Mouse (Mus musculus) embryonic stem cell, embryonic (primary cell): Measurements from ENCODE around the gene Zc2hc1c.

Source experiments
- CTCF ChIA-PET, 4 experiments: fragments of 300-600 bp in 2 of 4; fragments of 350-600 bp in 2 of 4; sonication (Branson Sonifier 250); formaldehyde crosslinking; loops; one replicate each; lab custom pipeline; 2022; ENCODE audit warnings: inconsistent platforms in 2 of 4; lab: Charles Lee
- POLR2A ChIA-PET, 4 experiments: fragments of 300-600 bp in 2 of 4; fragments of 350-600 bp in 2 of 4; sonication (Branson Sonifier 250); formaldehyde crosslinking; loops; one replicate each; lab custom pipeline; 2022; ENCODE audit warnings: antibody characterized with exemption in 4 of 4, inconsistent platforms in 1 of 4; lab: Charles Lee

Zc2hc1c gene

DNA sequence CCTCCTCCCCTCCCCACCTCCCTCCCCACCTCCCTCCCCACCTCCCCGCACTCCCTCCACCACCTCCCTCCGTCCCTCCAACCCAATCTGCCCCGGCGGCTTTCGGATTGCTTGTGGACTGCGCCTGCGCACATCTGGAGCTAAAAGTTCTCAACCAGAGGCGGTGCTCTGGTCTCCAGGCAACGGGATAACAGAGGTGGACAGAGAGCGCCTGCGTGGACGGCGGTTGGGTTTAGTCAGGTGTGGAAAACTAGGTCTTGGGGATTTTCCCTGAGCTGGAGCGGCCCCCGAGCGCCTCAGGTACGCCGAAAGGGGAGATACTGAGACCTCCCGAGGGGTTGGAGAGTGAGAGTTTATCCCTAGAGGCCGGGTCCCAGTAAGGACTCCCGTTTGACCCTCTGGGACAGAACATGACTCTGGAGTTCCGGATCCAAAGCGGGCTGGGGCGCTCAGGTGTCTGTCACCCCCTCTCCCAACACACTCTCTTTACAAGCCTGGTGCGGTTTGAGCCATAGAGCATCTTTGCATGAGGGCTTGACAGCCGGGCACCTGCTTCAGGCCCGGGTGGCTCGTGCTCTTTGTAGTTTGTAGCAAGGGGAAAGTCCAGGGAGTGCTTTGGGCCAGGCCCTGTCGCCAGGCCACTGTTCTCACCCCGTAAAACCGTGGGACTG is at the start of gene Zc2hc1c:
Gene Zc2hc1c, plus strand, starts transcription at position 106 of the 671 bp plus-strand sequence.
- ChIA-PET CTCF (interaction anchor here (0.6 to 5.3 kb wide), 27 partner anchors 8 to 1490 kb away, joined by 3 to 47 read pairs (median 5); partner anchors contain the start of genes Mlh3 (in 2 of the 4), Eif2b2 (in 1 of the 4) and Rps6kl1 (in 1 of the 4)), POLR2A (interaction anchor here (0.5 to 5.1 kb wide), 61 partner anchors 8 to 1707 kb away, joined by 3 to 56 read pairs (median 4); partner anchors contain the start of genes Mlh3 (in 3 of the 4), Rps6kl1 (in 2 of the 4) and Fos (in 1 of the 4))

DNA sequence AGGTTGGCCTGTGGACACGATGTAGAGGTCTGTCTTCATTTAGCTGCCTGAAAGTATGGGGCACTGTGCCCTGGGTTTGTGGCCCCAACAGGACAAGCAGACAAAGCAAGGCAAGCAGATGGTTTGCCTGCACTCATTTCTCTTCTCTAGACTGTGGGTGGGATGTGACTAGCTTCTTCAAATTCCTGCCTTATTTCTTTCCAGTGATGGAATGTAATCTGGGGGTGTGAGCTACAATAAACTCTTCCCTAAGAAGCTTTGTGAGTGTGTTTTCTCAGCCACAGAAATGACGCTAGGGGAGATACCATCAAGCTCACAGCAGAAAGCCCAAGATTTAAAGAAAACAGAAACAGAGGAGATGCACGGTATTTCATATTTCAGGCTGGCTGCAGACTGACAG is 36.3 kb upstream of the Zc2hc1c start:
- ChIA-PET CTCF (interaction anchor here in 1 of 4 experiments (0.8 kb wide), 1 partner anchor 468 kb away, joined by 3 read pairs; no protein-coding TSS in a partner anchor), POLR2A (interaction anchor here in 3 of 4 experiments (0.7 to 2.2 kb wide), 6 partner anchors 9 to 519 kb away, joined by 3 to 8 read pairs (median 4); no protein-coding TSS in a partner anchor)

DNA sequence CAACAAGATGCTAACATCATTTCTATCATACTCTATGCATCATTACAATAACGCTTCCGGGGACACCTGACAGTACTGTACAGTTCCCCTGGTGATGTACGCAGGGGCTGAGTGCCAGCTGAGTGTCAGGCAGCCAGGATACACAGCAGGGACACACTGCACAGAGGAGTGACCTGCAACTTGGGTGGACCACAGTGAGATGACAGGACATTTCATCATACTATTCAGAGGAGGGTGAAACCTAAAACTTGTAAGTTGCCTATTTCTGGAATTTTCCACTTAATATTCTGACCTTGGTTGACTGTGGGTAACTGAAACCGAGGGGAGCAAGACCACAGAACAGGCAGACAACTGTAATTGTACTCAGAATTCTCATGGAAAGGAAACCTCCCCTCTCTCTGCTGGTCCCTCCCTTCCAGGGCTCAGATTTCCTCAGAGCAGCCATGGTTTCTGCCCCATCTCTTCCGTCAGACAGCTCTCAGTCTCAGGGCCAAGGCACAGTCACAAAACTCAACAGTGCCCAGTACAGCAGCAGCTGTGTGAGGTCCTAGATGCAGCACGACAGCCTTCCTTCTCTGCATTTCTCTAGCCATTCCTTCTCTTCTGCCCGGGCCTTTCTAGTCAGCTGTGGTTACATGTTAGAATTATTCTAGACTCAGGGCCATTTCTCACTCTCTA is 32.2 kb upstream of the Zc2hc1c start:
- POLR2A ChIA-PET: interaction anchor here in 3 of 4 experiments (0.6 to 2.3 kb wide), 5 partner anchors 13 to 74 kb away, joined by 3 to 7 read pairs (median 3); no protein-coding TSS in a partner anchor
- CTCF ChIA-PET: interaction anchor here in 2 of 4 experiments (0.5 to 1.3 kb wide), 2 partner anchors 49 to 1527 kb away, joined by 4 to 13 read pairs; no protein-coding TSS in a partner anchor

DNA sequence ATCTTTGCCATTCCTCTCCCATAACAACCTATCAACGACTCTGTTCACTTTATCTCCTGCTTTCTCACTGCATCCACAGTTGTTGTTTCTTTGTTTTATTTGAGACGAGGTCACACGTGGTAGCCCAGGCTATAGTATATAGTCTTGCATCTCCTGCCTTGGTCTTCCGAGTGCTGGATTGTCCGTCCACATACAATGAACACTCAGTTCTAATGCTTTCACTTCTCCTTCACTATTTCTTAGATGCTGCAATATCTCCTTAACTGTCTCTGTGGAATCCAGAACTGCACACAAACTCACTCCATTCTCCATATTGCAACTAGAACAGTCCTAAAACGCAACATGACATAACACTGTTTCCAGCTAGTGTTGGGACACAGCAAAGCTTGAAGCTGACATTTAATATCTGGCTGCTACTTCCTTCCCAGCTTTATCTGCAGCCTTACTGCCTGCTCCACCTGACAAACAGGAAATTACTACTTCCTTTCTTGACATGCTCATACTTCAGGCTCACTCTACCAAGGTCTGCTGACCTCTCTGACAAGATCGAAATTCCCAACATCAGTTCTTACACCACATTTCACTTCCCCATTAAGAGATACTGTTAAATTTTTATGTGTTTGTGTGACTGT is 31.3 kb upstream of the Zc2hc1c start:
- POLR2A ChIA-PET: interaction anchor here in 1 of 4 experiments (0.6 to 1.5 kb wide), 2 partner anchors 12 to 75 kb away, joined by 3 to 4 read pairs; no protein-coding TSS in a partner anchor

DNA sequence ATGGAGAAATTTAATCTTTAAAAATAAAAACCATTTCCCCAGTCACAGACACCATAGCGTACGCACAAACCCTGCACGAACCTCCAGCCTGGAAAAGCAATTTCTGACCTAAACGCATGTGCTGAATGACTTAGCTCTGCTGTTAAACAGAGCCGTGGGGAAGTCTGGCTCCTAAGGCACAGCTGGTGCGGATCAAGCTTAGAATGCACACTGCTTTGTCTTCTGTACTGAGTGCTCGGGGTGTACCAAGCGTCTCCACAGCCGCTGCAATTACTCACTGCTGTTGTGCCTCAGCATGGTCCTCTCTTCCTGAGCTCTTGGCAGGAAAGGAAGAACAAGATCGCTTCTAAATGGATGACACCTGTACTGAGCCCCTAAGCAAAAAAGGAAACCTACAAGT is 25.9 kb upstream of the Zc2hc1c start:
- POLR2A ChIA-PET: interaction anchor here in 3 of 4 experiments (0.7 to 1.6 kb wide), 14 partner anchors 8 to 112 kb away, joined by 3 to 6 read pairs (median 3); partner anchors contain the start of genes Mlh3 (in 2 of the 3) and Eif2b2 (in 1 of the 3)
- CTCF ChIA-PET: interaction anchor here in 1 of 4 experiments (1.4 kb wide), 1 partner anchor 18 kb away, joined by 3 read pairs; no protein-coding TSS in a partner anchor

More for the DNA sequence above, 31.3 kb upstream of the Zc2hc1c start:
- CTCF ChIA-PET: no interaction called here

DNA sequence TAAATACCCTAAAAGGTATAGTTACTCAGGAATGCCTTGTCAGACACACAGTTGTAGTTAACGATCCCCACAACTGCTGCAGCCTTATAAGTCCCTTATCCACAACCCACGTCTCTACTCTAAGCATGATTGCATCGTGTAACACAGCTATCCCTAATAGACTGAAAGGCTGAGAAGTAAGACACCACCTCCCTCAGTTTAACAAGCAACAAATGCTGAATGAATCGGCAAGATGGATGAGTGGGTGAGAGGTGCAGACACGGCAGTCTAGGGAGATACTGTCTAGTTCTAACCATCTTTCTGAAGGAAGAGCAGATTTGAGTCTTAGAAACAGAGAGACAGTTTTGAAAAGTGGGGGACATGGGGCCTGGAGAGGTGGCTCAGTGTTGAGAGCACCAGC is 25.2 kb upstream of the Zc2hc1c start:
- ChIA-PET CTCF (interaction anchor here in 1 of 4 experiments (0.9 kb wide), 1 partner anchor 42 kb away, joined by 3 read pairs; no protein-coding TSS in a partner anchor), POLR2A (interaction anchor here in 2 of 4 experiments (1.1 to 1.9 kb wide), 9 partner anchors 10 to 86 kb away, joined by 3 to 6 read pairs (median 3); no protein-coding TSS in a partner anchor)

DNA sequence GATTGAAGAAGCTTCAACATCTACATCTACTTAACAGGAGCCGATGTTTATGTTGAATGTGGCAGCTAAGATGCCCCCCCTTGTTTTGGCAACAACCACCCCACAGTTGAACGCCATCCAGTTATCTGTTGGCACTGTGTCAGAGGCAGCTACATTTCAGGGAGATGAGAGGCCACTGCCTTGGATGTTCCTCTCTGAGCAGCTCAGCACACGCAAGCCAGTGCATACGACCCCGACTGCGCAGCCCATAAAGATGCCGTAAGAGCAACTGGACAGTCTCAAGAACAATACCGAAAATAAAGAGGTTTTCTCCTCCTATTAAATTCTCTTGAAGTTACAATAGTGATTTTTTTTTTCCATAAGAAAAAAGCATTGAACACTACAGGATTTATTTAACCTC is 23.9 kb upstream of the Zc2hc1c start:
- ChIA-PET CTCF (no interaction called here), POLR2A (interaction anchor here in 3 of 4 experiments (0.5 to 2.7 kb wide), 11 partner anchors 10 to 74 kb away, joined by 3 to 8 read pairs (median 4); partner anchors contain the start of genes Acyp1 (in 1 of the 3), Eif2b2 (in 1 of the 3) and Zc2hc1c (in 1 of the 3))

DNA sequence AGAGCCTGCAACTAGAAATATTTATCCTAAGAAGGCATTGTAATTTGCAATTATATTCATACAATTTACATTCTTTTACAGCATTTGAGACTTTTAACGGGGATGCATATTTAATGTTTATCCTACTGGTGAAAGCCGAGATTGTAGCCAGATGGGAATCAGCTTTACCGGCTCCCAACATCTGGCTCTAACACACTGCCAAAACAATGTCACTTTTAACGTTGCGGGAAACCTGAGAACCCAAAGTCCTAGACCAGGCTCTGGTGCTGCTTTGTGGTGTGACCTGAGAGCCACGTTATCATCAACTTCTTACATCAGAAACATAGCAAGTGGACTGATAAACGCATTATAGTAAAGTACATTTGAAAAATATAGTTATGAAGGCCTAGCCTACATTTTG is 23.5 kb upstream of the Zc2hc1c start:
- CTCF ChIA-PET: interaction anchor here in 2 of 4 experiments (0.5 to 0.6 kb wide), 2 partner anchors 116 to 541 kb away, joined by 4 read pairs; no protein-coding TSS in a partner anchor
- POLR2A ChIA-PET: interaction anchor here in 3 of 4 experiments (0.6 to 2.7 kb wide), 8 partner anchors 9 to 335 kb away, joined by 3 to 8 read pairs (median 4); partner anchors contain the start of genes Acyp1 (in 1 of the 3) and Zc2hc1c (in 1 of the 3)

DNA sequence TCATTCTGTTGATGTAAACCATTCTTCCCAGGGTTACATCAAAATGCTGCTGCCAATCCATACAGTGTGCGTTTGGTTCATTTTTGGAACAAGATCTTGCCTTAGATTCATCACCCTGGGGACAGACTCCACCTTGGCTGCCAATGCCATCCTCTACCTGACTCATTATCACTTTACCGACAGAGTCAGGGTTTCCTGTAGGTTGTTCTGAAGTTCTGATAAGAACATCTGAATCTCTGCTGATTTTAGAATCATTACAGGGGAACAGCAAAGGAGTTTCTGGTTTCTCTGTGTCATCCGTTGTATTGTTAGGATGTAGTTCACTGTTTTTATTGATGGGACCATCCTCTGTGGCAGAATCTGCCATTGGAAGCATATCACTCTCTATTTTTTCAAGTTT is 22.1 kb upstream of the Zc2hc1c start:
- POLR2A ChIA-PET: interaction anchor here in 1 of 4 experiments (1.2 to 2.7 kb wide), 2 partner anchors 8 to 14 kb away, joined by 4 to 8 read pairs; no protein-coding TSS in a partner anchor
- CTCF ChIA-PET: no interaction called here

DNA sequence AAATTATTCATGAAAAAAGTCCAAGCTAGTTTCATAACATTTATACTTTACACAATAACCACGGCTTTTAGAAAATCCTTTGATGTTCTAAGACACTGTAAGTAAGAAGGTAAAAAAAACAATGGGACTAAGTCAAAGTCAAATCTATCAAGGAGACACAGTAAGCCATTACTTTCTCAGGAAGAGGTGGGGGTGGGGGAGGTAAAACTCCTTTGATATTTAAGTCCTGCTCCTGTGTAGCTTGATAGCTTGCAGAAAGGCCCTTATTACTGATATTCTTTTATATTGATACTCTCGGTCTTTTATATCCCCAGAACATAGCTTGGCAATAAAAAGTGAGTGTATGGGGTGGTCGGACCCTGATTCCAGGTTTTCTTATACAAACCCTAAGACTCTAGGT is 18.6 kb upstream of the Zc2hc1c start:
- CTCF ChIA-PET: interaction anchor here (0.5 to 1.5 kb wide), 9 partner anchors 11 to 778 kb away, joined by 3 to 9 read pairs (median 4); partner anchors contain the start of genes Acyp1 (in 2 of the 4) and Zc2hc1c (in 2 of the 4)
- POLR2A ChIA-PET: interaction anchor here in 3 of 4 experiments (0.6 to 5.7 kb wide), 36 partner anchors 8 to 504 kb away, joined by 3 to 56 read pairs (median 5); partner anchors contain the start of genes Acyp1 (in 3 of the 3), Zc2hc1c (in 3 of the 3), Eif2b2 (in 2 of the 3) and Rps6kl1 (in 2 of the 3)

DNA sequence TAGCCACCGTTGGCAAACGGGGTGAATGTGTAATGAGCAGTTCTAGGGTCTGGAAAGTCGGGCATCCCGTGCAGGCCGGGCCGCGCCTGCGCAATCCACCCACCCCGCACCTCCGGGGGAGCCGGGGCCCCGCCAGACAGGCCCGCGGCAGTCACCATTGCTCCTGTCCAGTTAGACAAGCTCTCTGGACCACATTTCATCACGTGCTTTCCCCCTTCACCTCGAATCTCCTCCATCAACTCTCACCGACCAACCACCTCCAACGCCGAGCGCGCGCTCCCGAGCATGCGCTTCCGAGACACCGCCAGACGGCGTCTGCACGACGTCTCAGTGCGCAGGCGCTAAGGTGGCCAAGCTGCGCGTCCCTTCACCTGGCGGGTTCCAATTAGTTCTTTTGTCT is 18.1 kb upstream of the Zc2hc1c start, which contains the start of gene Mlh3:
Gene Mlh3, minus strand, starts transcription at position 281 of the 400 bp plus-strand sequence.
- ChIA-PET CTCF (interaction anchor here (0.5 to 1.5 kb wide), 8 partner anchors 10 to 778 kb away, joined by 3 to 9 read pairs (median 4); partner anchors contain the start of genes Acyp1 (in 2 of the 4) and Zc2hc1c (in 2 of the 4)), POLR2A (interaction anchor here in 3 of 4 experiments (0.6 to 5.7 kb wide), 38 partner anchors 8 to 504 kb away, joined by 3 to 56 read pairs (median 4); partner anchors contain the start of genes Acyp1 (in 3 of the 3), Zc2hc1c (in 3 of the 3), Eif2b2 (in 2 of the 3) and Rps6kl1 (in 2 of the 3))

DNA sequence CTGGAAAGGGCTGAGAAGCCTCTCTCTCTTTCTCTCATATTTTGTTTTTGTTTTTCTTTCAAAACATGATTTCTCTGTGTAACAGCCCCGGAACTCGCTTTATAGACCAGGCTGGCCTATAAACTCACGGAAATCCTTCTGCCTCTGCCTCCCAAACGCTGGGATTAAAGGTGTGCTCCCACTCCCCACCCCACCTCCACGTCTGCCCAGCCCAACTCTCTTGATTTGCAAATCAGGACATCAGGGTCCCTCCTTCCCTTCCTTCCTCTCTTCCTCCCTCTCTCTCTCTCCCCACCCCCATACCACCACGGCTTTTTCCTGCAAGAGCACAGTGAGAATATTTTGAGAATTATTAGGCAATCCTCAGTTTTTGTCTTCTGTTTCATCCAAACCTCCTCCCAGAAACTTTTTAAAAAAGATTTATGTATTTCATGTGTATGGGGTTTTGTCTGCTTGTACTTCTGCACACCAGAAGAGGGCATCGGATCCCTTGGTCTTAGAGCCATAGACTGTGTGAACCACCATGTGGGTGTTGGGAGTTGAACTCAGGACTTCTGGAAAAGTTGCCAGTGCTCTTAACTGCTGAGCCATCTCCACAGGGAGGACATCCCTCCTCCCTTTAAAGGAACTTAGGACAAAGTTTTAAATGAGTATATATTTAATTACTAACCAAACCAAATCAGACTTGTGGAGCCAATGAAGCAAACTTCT is 17.1 kb upstream of the Zc2hc1c start:
- POLR2A ChIA-PET: interaction anchor here in 3 of 4 experiments (0.6 to 5.7 kb wide), 36 partner anchors 8 to 345 kb away, joined by 3 to 56 read pairs (median 3); partner anchors contain the start of genes Acyp1 (in 3 of the 3), Zc2hc1c (in 3 of the 3), Eif2b2 (in 2 of the 3) and Fos (in 2 of the 3)
- CTCF ChIA-PET: interaction anchor here in 1 of 4 experiments (1.2 to 1.5 kb wide), 2 partner anchors 18 to 34 kb away, joined by 7 to 9 read pairs; partner anchors contain the start of genes Acyp1 and Zc2hc1c

DNA sequence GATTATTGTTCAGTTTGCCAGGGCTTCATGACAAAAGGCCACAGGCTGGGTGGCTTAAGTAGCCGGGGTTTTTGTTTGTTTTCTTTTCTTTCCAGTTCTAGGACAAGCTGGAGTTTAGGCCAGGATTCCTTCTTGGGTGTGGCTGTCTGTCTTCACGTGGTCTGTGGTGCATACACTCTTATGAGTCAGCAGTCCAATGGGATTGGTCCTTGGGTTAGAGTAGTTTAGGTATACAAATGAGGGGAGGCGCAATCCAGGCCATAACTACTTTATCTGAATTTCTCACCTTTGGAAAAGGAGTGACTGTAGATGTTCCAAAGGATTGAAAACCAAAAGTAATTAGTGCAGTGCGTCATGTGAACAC is 16.6 kb upstream of the Zc2hc1c start:
- CTCF ChIA-PET: no interaction called here
- POLR2A ChIA-PET: interaction anchor here in 3 of 4 experiments (0.7 to 5.7 kb wide), 20 partner anchors 8 to 292 kb away, joined by 3 to 56 read pairs (median 3); partner anchors contain the start of genes Acyp1 (in 2 of the 3), Eif2b2 (in 2 of the 3), Fos (in 2 of the 3) and Zc2hc1c (in 2 of the 3)

DNA sequence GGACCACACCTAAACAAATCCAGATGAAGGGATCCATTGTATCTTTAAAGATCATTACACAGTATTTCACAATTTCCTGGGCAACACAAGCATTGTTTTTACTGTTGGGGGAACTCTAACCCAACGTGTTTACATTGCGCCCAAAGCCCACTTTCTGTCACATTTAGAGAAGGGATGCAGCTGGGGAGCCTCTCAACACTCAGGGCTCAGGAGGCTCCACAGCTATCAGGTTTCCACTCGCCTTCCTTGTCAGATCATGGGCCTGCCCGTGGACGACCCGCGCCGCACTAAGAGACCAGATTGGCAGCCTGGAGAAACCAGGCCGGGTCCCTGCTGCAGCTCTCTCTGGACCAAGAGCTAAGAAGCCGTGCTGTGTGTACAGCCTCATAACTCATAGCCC is 14.9 kb upstream of the Zc2hc1c start:
- POLR2A ChIA-PET: interaction anchor here in 2 of 4 experiments (0.7 to 5.7 kb wide), 18 partner anchors 8 to 200 kb away, joined by 3 to 56 read pairs (median 4); partner anchors contain the start of genes Acyp1 (in 2 of the 2), Zc2hc1c (in 2 of the 2), Fos (in 1 of the 2) and Rps6kl1 (in 1 of the 2)

DNA sequence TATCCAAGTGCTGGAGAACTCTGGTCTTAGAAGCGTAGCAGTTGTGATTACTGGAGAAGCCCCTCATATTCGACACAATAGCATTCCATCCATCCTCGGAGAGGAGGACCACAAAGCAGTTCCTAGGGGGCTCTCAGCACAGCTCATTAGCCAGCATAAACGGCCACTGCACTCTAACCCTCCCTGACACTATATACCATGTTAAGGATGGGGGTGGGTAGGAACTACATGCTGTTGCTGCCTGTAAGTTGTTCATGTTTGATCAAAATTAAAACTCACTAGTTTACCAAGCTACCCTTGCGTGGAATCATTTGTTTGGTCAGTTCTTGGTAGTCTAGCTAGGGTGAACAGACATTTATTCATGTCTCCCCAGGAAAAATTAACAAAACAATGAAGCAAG is 12.1 kb upstream of the Zc2hc1c start:
- CTCF ChIA-PET: interaction anchor here in 1 of 4 experiments (1.3 kb wide), 1 partner anchor 29 kb away, joined by 4 read pairs; no protein-coding TSS in a partner anchor
- POLR2A ChIA-PET: interaction anchor here in 1 of 4 experiments (0.6 to 1.4 kb wide), 5 partner anchors 8 to 29 kb away, joined by 3 to 4 read pairs (median 3); partner anchors contain the start of genes Acyp1 and Zc2hc1c

More for the DNA sequence above, 14.9 kb upstream of the Zc2hc1c start:
- CTCF ChIA-PET: interaction anchor here (0.6 to 2.0 kb wide), 10 partner anchors 12 to 218 kb away, joined by 3 to 13 read pairs (median 5); partner anchors contain the start of genes Acyp1 (in 2 of the 4) and Zc2hc1c (in 2 of the 4)
